Mouse (Mus musculus) embryonic facial prominence, embryonic 14.5 days (tissue): ENCODE measurements at regions not wholly inside any gene's neighbourhood (a gene's known extent, or its start where the extent isn't known, plus 50 kb on each side); places are given as distances from the start of the nearest gene placed in this dataset.

Experiments used
- ATAC-seq: fragments of 200-750 bp; cut with Nextera tagmentation; 2 replicates; pipeline ENCODE4 v1.8.0; 2017; ENCODE audit warnings: low read depth, moderate number of reproducible peaks, moderate TSS enrichment
- DNase-seq: peaks from one replicate; pipeline ENCODE4 v3.0.0-alpha.2; 2015; ENCODE audit warnings: low spot score
- H3K27ac ChIP-seq: fragments of 300-500 bp; sonication (generic); replicated peaks from 2 replicates; pipeline ENCODE4 v1.5.1; 2014; ENCODE audit warnings: low read depth, mild to moderate bottlenecking, low read length, moderate library complexity
- H3K27me3 ChIP-seq: fragments of 300-500 bp; sonication (generic); replicated peaks from 2 replicates; pipeline ENCODE4 v1.6.1; 2014; ENCODE audit warnings: low read length; ENCODE audit not compliant: control insufficient read depth, insufficient read depth
- H3K36me3 ChIP-seq: fragments of 300-500 bp; sonication (generic); 2 replicates; pipeline ENCODE4 v1.6.1; 2014; ENCODE audit warnings: low read length, mixed read lengths; ENCODE audit not compliant: control insufficient read depth, insufficient read depth
- H3K4me1 ChIP-seq: fragments of 300-500 bp; sonication (generic); 2 replicates; pipeline ENCODE4 v1.6.1; 2014; ENCODE audit warnings: antibody characterized with exemption, low read length; ENCODE audit not compliant: control insufficient read depth, insufficient read depth
- H3K4me2 ChIP-seq: fragments of 300-500 bp; sonication (generic); 2 replicates; pipeline ENCODE4 v1.6.1; 2014; ENCODE audit warnings: low read depth, mild to moderate bottlenecking, low read length, moderate library complexity, mixed read lengths
- H3K4me3 ChIP-seq: fragments of 300-500 bp; sonication (generic); 2 replicates; pipeline ENCODE4 v1.5.1; 2014; ENCODE audit warnings: low read depth, mild to moderate bottlenecking, low read length
- H3K9ac ChIP-seq: fragments of 300-500 bp; sonication (generic); 2 replicates; pipeline ENCODE4 v1.6.1; 2014; ENCODE audit warnings: low read depth, mild to moderate bottlenecking, low read length, moderate library complexity, mixed read lengths
- H3K9me3 ChIP-seq: fragments of 300-500 bp; sonication (generic); 2 replicates; pipeline ENCODE4 v1.6.1; 2016; ENCODE audit warnings: low read length; ENCODE audit not compliant: control insufficient read depth
- WGBS: fragments of 180-500 bp; shearing (Covaris S2); extraction: QIAGEN DNeasy Blood & Tissue Kit; methylation state at CpG from one replicate; pipeline ENCODE4 v1.1.7; 2014; 5-methylcytosine and 5-hydroxymethylcytosine counted together

DNA sequence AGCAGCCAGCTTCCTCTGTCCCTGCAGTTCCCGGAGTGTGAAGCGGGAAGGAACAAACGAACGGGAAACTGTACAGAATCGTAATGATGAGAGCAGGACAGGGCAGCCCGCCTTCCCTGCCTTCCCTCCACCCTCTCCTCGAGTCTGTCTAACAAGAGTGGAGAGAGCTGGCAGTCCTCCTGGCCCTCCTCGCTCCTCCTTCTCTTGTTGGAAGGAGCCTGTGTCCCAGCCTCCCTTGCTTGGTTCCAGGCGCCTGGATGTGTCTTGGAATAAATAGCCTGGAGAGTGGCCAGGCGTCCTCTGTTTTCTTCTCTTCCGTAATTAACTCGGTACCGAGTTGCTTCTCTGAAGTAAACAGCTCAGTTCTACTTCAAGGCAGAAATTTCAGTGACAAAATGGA, 268.3 kb downstream of the Cdh26 start:
- Histone ChIP-seq H3K4me1 (no peaks in the 10 kb centered on the region), H3K9ac (no peak overlapping the region), H3K9me3 (0 out of 2 replicates have a peak, but pooled peaks cover 4% of the 10 kb centered on the region), H3K4me2 (no peak overlapping the region), H3K27me3 (no peaks in the 10 kb centered on the region), H3K27ac (no peak overlapping the region), H3K4me3 (no peak overlapping the region), H3K36me3 (no peaks in the 10 kb centered on the region)
- DNase-seq (peak; percentile 66), ATAC-seq (no peak; the same call in 1 of the 2 replicates)
- WGBS: 68% methylated on average over 13 of the region's 13 CpGs

- Histone ChIP-seq H3K27ac (no peak overlapping the region), H3K9me3 (0 out of 2 replicates have a peak, but pooled peaks cover 4% of the 10 kb centered on the region), H3K4me3 (no peak overlapping the region), H3K4me2 (no peak overlapping the region), H3K27me3 (no peaks in the 10 kb centered on the region), H3K4me1 (no peaks in the 10 kb centered on the region), H3K9ac (no peak overlapping the region), H3K36me3 (no peaks in the 10 kb centered on the region)
- ATAC-seq: no peak
- 36% methylated on average over 3 of the region's 3 CpGs for WGBS
- no peak for DNase-seq
Observed at GRCm38 (mm10) chr2:178700825-178701224, 270.5 kb downstream of the Cdh26 start.

DNA sequence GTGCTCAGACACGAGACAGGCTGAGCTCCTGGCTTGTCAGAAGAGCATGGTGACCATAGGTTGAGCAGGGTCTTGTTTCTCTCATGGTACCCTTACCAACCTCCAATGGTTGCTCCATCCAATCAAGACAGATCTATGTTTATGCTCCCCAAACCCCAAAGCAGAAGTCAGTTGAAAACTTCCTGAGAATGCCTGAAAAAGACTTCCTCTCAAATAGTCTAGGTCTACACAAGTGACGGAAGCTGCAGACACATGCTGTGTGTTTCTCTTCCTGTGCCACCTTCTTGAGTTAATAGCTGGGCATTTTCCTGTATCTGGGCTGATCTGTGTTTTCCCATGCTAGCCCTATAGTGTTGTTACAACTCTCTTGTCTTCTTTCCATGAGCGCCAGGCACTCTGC, 274.2 kb downstream of the Cdh26 start:
- Histone ChIP-seq H3K4me3 (no peak overlapping the region), H3K27ac (no peak overlapping the region), H3K4me2 (no peak overlapping the region), H3K27me3 (no peaks in the 10 kb centered on the region), H3K9me3 (0 out of 2 replicates have a peak, but pooled peaks cover 4% of the 10 kb centered on the region), H3K36me3 (no peaks in the 10 kb centered on the region), H3K9ac (no peak overlapping the region), H3K4me1 (no peaks in the 10 kb centered on the region)
- WGBS: 81% methylated on average over 3 of the region's 3 CpGs
- ATAC-seq (no peak), DNase-seq (no peak)

DNA sequence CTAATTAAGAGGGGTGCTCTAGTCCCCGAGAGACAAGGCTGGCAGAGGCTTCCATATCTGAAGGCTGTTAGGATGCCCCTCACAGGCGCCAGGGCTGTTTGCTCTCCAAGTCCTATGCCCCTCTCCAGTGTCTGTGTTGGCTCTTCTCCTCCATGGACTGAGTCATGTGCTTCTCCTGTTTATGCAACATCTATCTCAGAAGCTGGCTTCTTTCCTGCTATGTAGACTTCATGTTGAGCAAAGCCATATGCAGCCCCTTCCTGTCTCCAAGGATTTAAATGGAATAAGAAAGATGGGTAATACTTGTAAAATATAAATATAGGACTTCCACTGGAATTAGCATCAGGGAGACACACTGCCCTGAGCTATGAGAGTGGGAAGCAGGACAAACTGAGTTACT, 278.3 kb downstream of the Cdh26 start:
- H3K4me2 ChIP-seq: no peak overlapping the region
- no peak for ATAC-seq
- H3K9me3 ChIP-seq: no peaks in the 10 kb centered on the region
- 76% methylated on average over 2 of the region's 2 CpGs for WGBS
- no peak overlapping the region for H3K4me3 ChIP-seq
- no peaks in the 10 kb centered on the region for H3K27me3 ChIP-seq
- no peak for DNase-seq
- H3K36me3 ChIP-seq: no peaks in the 10 kb centered on the region
- H3K27ac ChIP-seq: no peak overlapping the region
- no peaks in the 10 kb centered on the region for H3K4me1 ChIP-seq
- H3K9ac ChIP-seq: no peak overlapping the region

DNA sequence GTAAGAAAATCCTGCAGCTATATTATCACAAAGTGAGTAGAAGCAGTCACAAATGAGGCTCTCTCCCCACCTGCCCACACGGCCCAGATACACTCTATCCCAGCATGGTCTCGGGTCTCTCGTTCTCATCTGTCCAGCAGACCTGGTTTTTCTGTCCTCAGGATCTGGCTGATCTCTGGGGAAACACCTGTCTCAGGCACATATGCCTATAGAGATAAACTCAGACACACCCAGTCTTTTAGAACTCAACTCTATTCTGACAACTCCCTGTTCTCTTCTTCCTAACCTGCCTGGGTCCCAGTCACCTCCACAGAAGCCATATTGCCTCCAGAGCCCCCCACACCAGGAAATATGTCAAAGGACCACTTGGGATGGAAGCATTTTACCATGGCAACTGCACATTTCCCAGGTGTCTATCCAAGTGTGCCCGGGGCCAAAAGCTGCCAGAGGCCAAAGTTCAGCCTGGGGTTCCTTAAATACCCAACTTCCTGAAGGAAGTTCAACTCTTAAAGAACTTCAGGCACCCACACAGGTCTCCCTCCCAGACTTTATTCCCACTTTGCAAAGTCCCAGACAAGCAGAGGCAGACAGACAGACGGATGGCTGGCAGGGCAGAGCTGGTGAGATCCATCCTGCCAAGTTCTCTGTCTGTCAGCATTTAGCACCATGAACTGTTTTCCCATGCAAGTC, 279.0 kb downstream of the Cdh26 start:
- Histone ChIP-seq H3K27ac (no peak overlapping the region), H3K4me2 (no peak overlapping the region), H3K9ac (no peak overlapping the region), H3K27me3 (no peaks in the 10 kb centered on the region), H3K9me3 (no peaks in the 10 kb centered on the region), H3K4me1 (no peaks in the 10 kb centered on the region), H3K4me3 (no peak overlapping the region), H3K36me3 (no peaks in the 10 kb centered on the region)
- DNase-seq (no peak), ATAC-seq (no peak)
- WGBS: 64% methylated on average over 5 of the region's 5 CpGs

GRCm38 (mm10) chr2:178710001-178710400, 279.7 kb downstream of the Cdh26 start:
- Histone ChIP-seq H3K27me3 (no peaks in the 10 kb centered on the region), H3K36me3 (no peaks in the 10 kb centered on the region), H3K27ac (no peak overlapping the region), H3K9ac (no peak overlapping the region), H3K4me3 (no peak overlapping the region), H3K4me2 (no peak overlapping the region), H3K4me1 (no peaks in the 10 kb centered on the region), H3K9me3 (no peaks in the 10 kb centered on the region)
- ATAC-seq (no peak), DNase-seq (no peak)
- WGBS: 88% methylated on average over 3 of the region's 3 CpGs

DNA sequence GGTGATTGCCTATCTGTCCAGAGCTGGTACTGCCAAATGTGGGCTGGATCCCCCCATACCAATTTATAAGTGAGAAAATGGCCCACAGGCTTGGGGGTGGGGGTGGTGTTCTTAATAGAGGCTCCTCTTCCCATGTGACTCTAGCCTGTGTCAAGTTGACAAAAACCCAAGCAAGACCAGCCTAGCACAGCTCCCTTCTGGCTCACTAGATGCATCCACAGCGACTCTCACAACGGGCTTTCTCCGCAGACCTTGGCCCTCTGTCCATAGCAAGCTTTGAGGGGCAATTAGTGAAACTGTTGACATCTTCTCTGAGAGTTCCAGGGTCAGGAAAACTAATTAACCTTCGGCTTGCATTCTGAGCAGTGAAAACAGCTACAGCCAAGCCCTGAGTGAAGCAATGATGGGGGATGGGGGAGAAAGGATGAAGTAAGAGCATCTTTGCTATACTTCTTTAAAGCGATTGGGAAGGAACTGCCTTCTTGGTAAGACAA, 281.3 kb downstream of the Cdh26 start:
- no peaks in the 10 kb centered on the region for H3K4me1 ChIP-seq
- H3K4me2 ChIP-seq: no peak overlapping the region
- H3K9me3 ChIP-seq: no peaks in the 10 kb centered on the region
- peak; percentile 50; the same call in 1 of the 2 replicates for ATAC-seq
- H3K9ac ChIP-seq: no peak overlapping the region
- no peaks in the 10 kb centered on the region for H3K36me3 ChIP-seq
- no peak overlapping the region for H3K4me3 ChIP-seq
- peak; percentile 29 for DNase-seq
- H3K27me3 ChIP-seq: no peaks in the 10 kb centered on the region
- H3K27ac ChIP-seq: no peak overlapping the region
- 38% methylated on average over 5 of the region's 5 CpGs for WGBS

GRCm38 (mm10) chr2:178712391-178712892, 282.1 kb downstream of the Cdh26 start:
- Histone ChIP-seq H3K4me1 (no peaks in the 10 kb centered on the region), H3K27ac (no peak overlapping the region), H3K9ac (no peak overlapping the region), H3K4me3 (no peak overlapping the region), H3K27me3 (no peaks in the 10 kb centered on the region), H3K36me3 (no peaks in the 10 kb centered on the region), H3K4me2 (no peak overlapping the region), H3K9me3 (no peaks in the 10 kb centered on the region)
- no peak for ATAC-seq
- WGBS: 43% methylated on average over 9 of the region's 9 CpGs
- DNase-seq: no peak
